Mouse (Mus musculus): Measurements from ENCODE around the gene Plekhn1. TPM values are rescaled to one million over a fixed set of nuclear protein-coding genes. Genes with fewer than 3 reads are reported as not detected.

Gene Plekhn1
- 117 TPM in 1 of 2 replicates, not detected in the other for polyA plus RNA-seq (2012; ENCODE audit: insufficient read depth, insufficient read length, low replicate concordance, missing spikeins)

GRCm38 (mm10) chr4:156234701-156235213 lies at the start of gene Plekhn1:
TSS of gene Plekhn1 (minus strand) at chr4:156234857.
- peaks cover 35% of the 10 kb centered on the region for H3K4me1 ChIP-seq (ENCODE audit: control insufficient read depth, insufficient read depth, low read length)
- peak within 1 kb of the TSS; percentile 89 for H3K4me3 ChIP-seq (ENCODE audit: insufficient read depth, low read depth, low read length)
- TF ChIP-seq CTCF (IDR thresholded peaks at IDR 0.05; ENCODE audit: insufficient read depth, low read depth, low read length) (no peak), POLR2A (IDR thresholded peaks at IDR 0.05; ENCODE audit: insufficient read depth, low read depth, low read length) (peak; percentile 37; the same call in 1 of the 2 replicates)
- H3K27ac ChIP-seq (ENCODE audit: insufficient read depth, low read depth, low read length), result peak within 1 kb of the TSS; percentile 56
- WGBS, result under 1% methylated on average over 47 of the region's 48 CpGs

DNA sequence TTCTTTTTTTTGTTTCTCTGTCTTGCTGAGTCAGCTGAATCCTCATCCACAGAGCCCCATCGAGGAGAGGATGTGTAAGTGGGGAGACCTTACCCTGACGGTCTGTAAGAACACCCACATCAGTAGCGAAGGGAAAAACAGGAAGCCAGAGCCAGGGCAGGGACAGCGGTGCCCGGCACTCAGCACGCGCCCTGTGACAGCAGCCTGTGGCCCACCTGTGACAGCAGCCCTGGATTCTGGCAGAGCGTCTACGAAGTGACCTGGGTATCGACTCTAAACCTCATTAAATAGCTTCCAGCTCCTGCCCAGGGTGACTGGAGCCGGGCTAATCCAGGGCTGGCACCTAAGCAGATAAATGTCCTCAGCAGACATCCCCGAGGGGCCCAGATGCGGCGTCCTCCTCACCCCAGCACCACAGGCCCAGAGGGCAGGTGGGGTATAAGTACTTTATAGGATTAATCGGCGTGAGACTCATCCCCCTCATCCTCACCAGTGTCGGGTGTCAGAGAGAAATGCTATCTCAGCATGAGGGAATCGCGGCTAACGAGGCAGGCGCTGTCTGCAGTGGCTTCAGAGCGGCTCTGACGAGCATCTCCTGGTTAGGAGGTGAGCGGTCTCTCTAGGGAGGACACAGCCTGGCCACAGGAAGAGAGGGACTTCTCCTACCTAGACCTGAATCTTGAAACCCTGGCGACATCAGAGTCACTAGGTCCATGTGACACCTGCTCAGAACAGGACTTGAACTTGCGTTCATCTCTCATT lies 20.6 kb upstream of the Plekhn1 start, which contains the start of gene Samd11:
TSS of gene Samd11 (minus strand) at position 580 of the 762 bp plus-strand sequence.
- H3K4me3 ChIP-seq (ENCODE audit: insufficient read depth, low read depth, low read length), result no peak within 1 kb of the TSS
- WGBS, result 45% methylated on average over 26 of the region's 26 CpGs
- no peak for TF ChIP-seq POLR2A (IDR thresholded peaks at IDR 0.05; ENCODE audit: insufficient read depth, low read depth, low read length)
- TF ChIP-seq CTCF (IDR thresholded peaks at IDR 0.05; ENCODE audit: insufficient read depth, low read depth, low read length), result no peak
- no peak within 1 kb of the TSS for H3K27ac ChIP-seq (ENCODE audit: insufficient read depth, low read depth, low read length)
- H3K4me1 ChIP-seq (ENCODE audit: control insufficient read depth, insufficient read depth, low read length), result peaks cover 4% of the 10 kb centered on the region

DNA sequence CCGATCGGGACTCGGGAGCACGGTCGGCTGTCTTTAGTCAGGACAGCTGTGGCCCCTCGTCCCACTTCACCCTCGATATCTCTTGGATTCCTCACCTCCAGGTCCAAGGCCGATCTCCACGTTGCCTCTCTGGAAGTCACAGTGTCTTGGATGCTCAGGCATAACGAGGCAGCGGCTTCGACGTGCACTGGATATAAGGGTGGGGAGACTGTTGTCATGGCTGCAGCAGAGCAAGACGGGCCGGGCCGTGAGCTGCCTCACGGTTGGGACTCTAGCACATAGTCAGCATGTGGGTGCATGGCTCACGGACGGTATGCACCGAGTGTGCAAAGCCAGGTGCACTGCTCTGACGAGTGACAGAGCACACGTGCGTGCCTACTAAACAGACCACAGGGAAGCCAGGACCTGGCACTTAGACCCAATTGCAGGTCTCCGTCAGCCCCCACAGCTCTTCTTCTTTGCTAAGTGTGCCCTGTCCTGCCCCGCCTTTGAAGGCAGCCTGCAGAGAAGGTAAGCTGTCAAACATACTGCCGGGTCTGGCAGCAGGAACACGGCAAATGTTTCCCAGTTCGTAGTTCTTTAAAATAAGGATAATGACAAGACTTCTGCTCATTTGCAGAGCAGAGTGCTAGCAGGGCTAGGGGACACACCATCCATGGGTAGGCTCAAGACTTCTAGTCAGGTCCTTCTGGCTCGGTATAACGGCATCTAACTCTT lies 19.9 kb upstream of the Plekhn1 start:
- H3K4me3 ChIP-seq (ENCODE audit: insufficient read depth, low read depth, low read length), result peak overlapping the region; percentile 26; the same call in 1 of the 2 replicates
- TF ChIP-seq POLR2A (IDR thresholded peaks at IDR 0.05; ENCODE audit: insufficient read depth, low read depth, low read length) (no peak), CTCF (IDR thresholded peaks at IDR 0.05; ENCODE audit: insufficient read depth, low read depth, low read length) (no peak)
- WGBS, result 11% methylated on average over 30 of the region's 30 CpGs
- no peak overlapping the region for H3K27ac ChIP-seq (ENCODE audit: insufficient read depth, low read depth, low read length)
- peaks cover 8% of the 10 kb centered on the region for H3K4me1 ChIP-seq (ENCODE audit: control insufficient read depth, insufficient read depth, low read length)

DNA sequence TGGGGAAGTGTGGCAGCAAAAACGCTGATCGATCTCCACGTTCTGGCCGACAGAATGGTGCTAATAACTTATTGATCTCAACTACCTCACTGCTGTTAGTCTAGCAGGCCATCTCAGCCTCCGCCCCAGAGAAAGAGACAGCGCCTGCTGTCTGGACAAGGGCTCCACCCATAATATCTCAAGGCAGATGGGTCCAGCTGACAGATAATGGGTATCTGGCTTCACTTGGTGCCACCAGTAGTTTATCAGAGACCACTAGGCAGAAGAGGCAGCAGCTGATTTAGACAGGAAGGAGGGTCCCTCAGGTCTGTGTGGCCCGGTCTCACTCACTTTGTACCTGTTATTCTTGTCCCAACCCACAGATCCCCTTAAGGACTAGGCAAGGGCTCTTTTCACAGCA lies 18.4 kb upstream of the Plekhn1 start:
- peaks cover 19% of the 10 kb centered on the region for H3K4me1 ChIP-seq (ENCODE audit: control insufficient read depth, insufficient read depth, low read length)
- H3K27ac ChIP-seq (ENCODE audit: insufficient read depth, low read depth, low read length), result no peak overlapping the region
- H3K4me3 ChIP-seq (ENCODE audit: insufficient read depth, low read depth, low read length), result no peak overlapping the region
- 69% methylated on average over 7 of the region's 7 CpGs for WGBS
- TF ChIP-seq POLR2A (IDR thresholded peaks at IDR 0.05; ENCODE audit: insufficient read depth, low read depth, low read length) (no peak), CTCF (IDR thresholded peaks at IDR 0.05; ENCODE audit: insufficient read depth, low read depth, low read length) (no peak)

DNA sequence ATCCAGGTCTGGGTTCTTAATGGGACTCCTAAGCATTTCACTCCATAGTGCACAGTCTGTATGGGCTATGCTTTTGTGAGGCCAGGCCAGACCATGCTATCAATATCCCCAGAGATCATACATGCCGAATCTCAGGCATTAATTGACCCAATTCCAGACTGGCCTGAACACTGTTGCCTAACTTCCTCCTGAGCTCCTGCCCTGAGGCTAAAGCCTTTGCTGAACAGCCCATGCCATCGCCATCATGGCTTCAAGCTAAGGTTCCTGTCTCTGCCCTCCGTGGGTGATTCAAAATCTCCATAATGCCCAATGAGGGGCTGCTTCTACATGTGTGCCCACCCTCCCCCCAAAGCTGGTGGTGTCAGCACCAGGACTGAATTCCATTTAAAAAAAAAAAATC lies 18.0 kb upstream of the Plekhn1 start:
- Histone ChIP-seq H3K4me1 (ENCODE audit: control insufficient read depth, insufficient read depth, low read length) (peaks cover 19% of the 10 kb centered on the region), H3K4me3 (ENCODE audit: insufficient read depth, low read depth, low read length) (no peak overlapping the region), H3K27ac (ENCODE audit: insufficient read depth, low read depth, low read length) (no peak overlapping the region)
- WGBS, result 57% methylated on average over 3 of the region's 3 CpGs
- TF ChIP-seq CTCF (IDR thresholded peaks at IDR 0.05; ENCODE audit: insufficient read depth, low read depth, low read length), result no peak
- TF ChIP-seq POLR2A (IDR thresholded peaks at IDR 0.05; ENCODE audit: insufficient read depth, low read depth, low read length), result no peak

GRCm38 (mm10) chr4:156252140-156252539 lies 17.5 kb upstream of the Plekhn1 start:
- WGBS, result 53% methylated on average over 7 of the region's 7 CpGs
- peaks cover 19% of the 10 kb centered on the region for H3K4me1 ChIP-seq (ENCODE audit: control insufficient read depth, insufficient read depth, low read length)
- H3K4me3 ChIP-seq (ENCODE audit: insufficient read depth, low read depth, low read length), result no peak overlapping the region
- TF ChIP-seq CTCF (IDR thresholded peaks at IDR 0.05; ENCODE audit: insufficient read depth, low read depth, low read length), result no peak
- TF ChIP-seq POLR2A (IDR thresholded peaks at IDR 0.05; ENCODE audit: insufficient read depth, low read depth, low read length), result no peak
- H3K27ac ChIP-seq (ENCODE audit: insufficient read depth, low read depth, low read length), result no peak overlapping the region

DNA sequence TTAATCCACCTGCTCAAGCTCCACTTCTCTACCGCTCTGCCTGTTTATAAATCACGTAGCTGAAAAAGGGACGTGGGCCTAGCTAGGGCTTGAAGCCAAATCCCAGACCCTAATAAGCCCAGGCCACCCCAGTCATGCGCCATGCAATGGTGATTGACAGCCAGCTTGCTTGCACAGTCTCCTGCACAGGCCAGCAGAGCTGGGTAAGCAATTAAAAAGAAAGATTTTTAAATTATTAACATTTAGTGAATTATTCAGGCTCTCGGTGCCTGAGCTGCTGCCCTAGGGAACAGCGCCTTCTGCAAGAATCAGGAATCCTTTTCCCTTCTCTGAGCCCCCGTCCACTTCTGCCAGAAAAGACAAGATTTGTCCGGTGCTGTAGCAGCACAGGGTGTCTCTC lies 16.4 kb upstream of the Plekhn1 start:
- 58% methylated on average over 8 of the region's 8 CpGs for whole genome bisulfite sequencing
- no peak overlapping the region for H3K27ac ChIP-seq (ENCODE audit: insufficient read depth, low read depth, low read length)
- TF ChIP-seq CTCF (IDR thresholded peaks at IDR 0.05; ENCODE audit: insufficient read depth, low read depth, low read length) (no peak), POLR2A (IDR thresholded peaks at IDR 0.05; ENCODE audit: insufficient read depth, low read depth, low read length) (no peak)

GRCm38 (mm10) chr4:156249567-156249966 lies 14.9 kb upstream of the Plekhn1 start:
- H3K4me1 ChIP-seq (ENCODE audit: control insufficient read depth, insufficient read depth, low read length), result peaks cover 19% of the 10 kb centered on the region
- WGBS, result 56% methylated on average over 11 of the region's 11 CpGs
- H3K27ac ChIP-seq (ENCODE audit: insufficient read depth, low read depth, low read length), result no peak overlapping the region; the same call in 1 of the 2 replicates
- H3K4me3 ChIP-seq (ENCODE audit: insufficient read depth, low read depth, low read length), result no peak overlapping the region
- TF ChIP-seq CTCF (IDR thresholded peaks at IDR 0.05; ENCODE audit: insufficient read depth, low read depth, low read length), result no peak
- no peak for TF ChIP-seq POLR2A (IDR thresholded peaks at IDR 0.05; ENCODE audit: insufficient read depth, low read depth, low read length)

More for the DNA sequence above, 16.4 kb upstream of the Plekhn1 start:
- Histone ChIP-seq H3K4me1 (ENCODE audit: control insufficient read depth, insufficient read depth, low read length) (peaks cover 19% of the 10 kb centered on the region), H3K4me3 (ENCODE audit: insufficient read depth, low read depth, low read length) (no peak overlapping the region)

All from olfactory bulb, adult 2 months (tissue).